24 mouse cellular contexts compared by ENCODE assay signal in the genomic region with DNA sequence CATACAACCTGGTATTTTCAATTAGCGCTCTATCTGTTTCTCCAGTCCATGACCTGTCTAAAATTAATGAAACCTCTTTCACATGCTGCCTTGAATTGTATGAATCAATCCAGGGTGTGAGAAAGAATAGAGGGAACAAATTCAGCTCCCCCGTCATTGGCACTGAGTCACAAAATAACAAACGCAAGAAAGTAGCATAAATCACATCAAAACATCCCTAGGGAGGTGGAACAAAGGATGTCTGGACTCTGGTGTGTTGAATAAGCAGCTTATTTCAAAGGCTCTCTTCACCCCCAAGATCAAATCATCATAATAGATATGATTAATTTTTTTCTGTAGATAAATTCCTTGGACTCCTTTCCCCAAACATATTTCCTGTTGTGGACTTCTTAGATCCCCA.
DNase-seq lines count a peak whose midpoint lies in the region; ATAC-seq and TF ChIP-seq lines count a peak whose summit lies in the region.
"Had no signal": no experiment of that assay in that cellular context is flagged by ENCODE, and none has a peak within 500 bp of the region (broad histone marks: within the 10 kb centered on the region; RNA-seq: fewer than 3 reads in every experiment).

No protein-coding gene starts in this region.

- H3K4me3 ChIP-seq in forebrain, embryonic 14.5 days (ENCODE audit: low read depth, low read length) = no peak overlapping the region
- H3K4me3 ChIP-seq in forebrain, postnatal 0 days (ENCODE audit: low read depth, low read length) = no peak overlapping the region
- H3K4me3 ChIP-seq in midbrain, embryonic 14.5 days (replicated peaks; ENCODE audit: low read depth, low read length) = no peak overlapping the region
- H3K4me3 ChIP-seq in midbrain, embryonic 11.5 days (ENCODE audit: low read depth, low read length) = no peak overlapping the region
- H3K4me3 ChIP-seq: forebrain, embryonic 15.5 days; heart, adult 2 months; heart, embryonic 10.5 days; heart, embryonic 13.5 days; hindbrain, embryonic 12.5 days; intestine, embryonic 15.5 days had no signal

- no peaks in the 10 kb centered on the region for H3K27me3 ChIP-seq in forebrain, embryonic 14.5 days (replicated peaks; ENCODE audit: control insufficient read depth, insufficient read depth, low read length)
- no peaks in the 10 kb centered on the region for H3K27me3 ChIP-seq in forebrain, postnatal 0 days (ENCODE audit: insufficient read depth, low read length)
- H3K27me3 ChIP-seq in midbrain, embryonic 14.5 days (ENCODE audit: control insufficient read depth, insufficient read depth, low read length) = no peaks in the 10 kb centered on the region
- no peaks in the 10 kb centered on the region; the same call in 1 of the 2 replicates for H3K27me3 ChIP-seq in midbrain, embryonic 11.5 days (ENCODE audit: control insufficient read depth, insufficient read depth, low read length)
- H3K27me3 ChIP-seq: forebrain, embryonic 15.5 days; heart, embryonic 13.5 days; hindbrain, embryonic 12.5 days; intestine, embryonic 15.5 days; Patski had no signal

- no peaks in the 10 kb centered on the region for H3K4me1 ChIP-seq in forebrain, embryonic 14.5 days (ENCODE audit: control insufficient read depth, insufficient read depth, low read length)
- H3K4me1 ChIP-seq in forebrain, postnatal 0 days (ENCODE audit: insufficient read depth) = no peaks in the 10 kb centered on the region
- H3K4me1 ChIP-seq in midbrain, embryonic 14.5 days (ENCODE audit: control insufficient read depth, insufficient read depth, low read length) = peaks cover 6% of the 10 kb centered on the region; the same call in 1 of the 2 replicates
- H3K4me1 ChIP-seq in midbrain, embryonic 11.5 days (ENCODE audit: control insufficient read depth, insufficient read depth, low read length) = no peaks in the 10 kb centered on the region
- H3K4me1 ChIP-seq: forebrain, embryonic 15.5 days; heart, embryonic 10.5 days; heart, embryonic 13.5 days; intestine, embryonic 15.5 days had no signal

- H3K27ac ChIP-seq in forebrain, embryonic 14.5 days (ENCODE audit: low read depth, low read length) = no peak overlapping the region
- no peak overlapping the region for H3K27ac ChIP-seq in forebrain, postnatal 0 days (ENCODE audit: low read depth, low read length)
- no peak overlapping the region for H3K27ac ChIP-seq in midbrain, embryonic 14.5 days (replicated peaks; ENCODE audit: low read depth, low read length)
- H3K27ac ChIP-seq in midbrain, embryonic 11.5 days (ENCODE audit: low read depth, low read length) = no peak overlapping the region
- H3K27ac ChIP-seq: forebrain, embryonic 15.5 days; heart, adult 2 months; heart, embryonic 10.5 days; heart, embryonic 13.5 days; hindbrain, embryonic 12.5 days; intestine, embryonic 15.5 days had no signal

- H3K9ac ChIP-seq in forebrain, embryonic 14.5 days (ENCODE audit: low read length) = no peak overlapping the region
- H3K9ac ChIP-seq in forebrain, postnatal 0 days = no peak overlapping the region
- no peak overlapping the region for H3K9ac ChIP-seq in midbrain, embryonic 14.5 days (replicated peaks; ENCODE audit: low read length)
- no peak overlapping the region for H3K9ac ChIP-seq in midbrain, embryonic 11.5 days (ENCODE audit: low read length)
- H3K9ac ChIP-seq: forebrain, embryonic 15.5 days; heart, embryonic 13.5 days; hindbrain, embryonic 12.5 days; intestine, embryonic 15.5 days had no signal

- no peak for ATAC-seq in forebrain, embryonic 14.5 days
- no peak for ATAC-seq in forebrain, postnatal 0 days
- ATAC-seq in midbrain, embryonic 14.5 days (ENCODE audit: low FRiP score, low TSS enrichment) = no peak
- ATAC-seq in midbrain, embryonic 11.5 days (ENCODE audit: low FRiP score) = no peak
- no peak for ATAC-seq in erythroblast, adult 5-6 weeks (replicated peaks; ENCODE audit: low FRiP score, poor library complexity, severe bottlenecking)
- ATAC-seq: forebrain, embryonic 15.5 days; hindbrain, embryonic 16.5 days; intestine, embryonic 15.5 days; Patski had no signal

- H3K36me3 ChIP-seq in forebrain, embryonic 14.5 days (ENCODE audit: control insufficient read depth, insufficient read depth, low read length) = no peaks in the 10 kb centered on the region
- no peaks in the 10 kb centered on the region for H3K36me3 ChIP-seq in forebrain, postnatal 0 days (ENCODE audit: insufficient read depth)
- H3K36me3 ChIP-seq in midbrain, embryonic 14.5 days (ENCODE audit: control insufficient read depth, insufficient read depth, low read length) = no peaks in the 10 kb centered on the region
- no peaks in the 10 kb centered on the region for H3K36me3 ChIP-seq in midbrain, embryonic 11.5 days (ENCODE audit: control insufficient read depth, insufficient read depth, low read length)
- H3K36me3 ChIP-seq: forebrain, embryonic 15.5 days; heart, embryonic 10.5 days; heart, embryonic 13.5 days; hindbrain, embryonic 12.5 days; intestine, embryonic 15.5 days had no signal

- no peak for TF ChIP-seq CTCF in forebrain, postnatal 0 days (IDR thresholded peaks at IDR 0.05; ENCODE audit: low read depth)

- DNase-seq in adrenal gland, adult 2 months = peak; percentile 3
- DNase-seq in adrenal gland, adult 8-10 months = no peak
- peak; percentile 29 for DNase-seq in forebrain, embryonic 14.5 days (ENCODE audit: low spot score)
- no peak for DNase-seq in forebrain, postnatal 0 days
- peak; percentile 18 for DNase-seq in midbrain, embryonic 14.5 days
- no peak for DNase-seq in midbrain, embryonic 11.5 days (ENCODE audit: low spot score, missing footprints)
- no peak for DNase-seq in spleen, postnatal 36 days (ENCODE audit: low spot score in 2 of 2)
- DNase-seq: cerebellum, adult 18-20 months; cerebellum, adult 9-10 months; cerebellum, postnatal 14 days; gastrocnemius, postnatal 10 days; gastrocnemius, postnatal 36 days; heart, adult 2 months; heart, postnatal 14 days; heart, postnatal 4 days; kidney, adult 11 months had no signal

- WGBS in forebrain, embryonic 14.5 days = 27% methylated on average over 3 of the region's 3 CpGs
- 35% methylated on average over 3 of the region's 3 CpGs for WGBS in forebrain, postnatal 0 days
- WGBS in midbrain, embryonic 14.5 days = 39% methylated on average over 3 of the region's 3 CpGs
- WGBS in midbrain, embryonic 11.5 days = 64% methylated on average over 3 of the region's 3 CpGs

- H3K9me3 ChIP-seq in forebrain, embryonic 14.5 days (replicated peaks; ENCODE audit: control insufficient read depth, low read length) = no peaks in the 10 kb centered on the region
- H3K9me3 ChIP-seq in forebrain, postnatal 0 days (ENCODE audit: low read length) = no peaks in the 10 kb centered on the region
- no peaks in the 10 kb centered on the region for H3K9me3 ChIP-seq in midbrain, embryonic 14.5 days (ENCODE audit: control insufficient read depth, low read length)
- H3K9me3 ChIP-seq in midbrain, embryonic 11.5 days (ENCODE audit: control insufficient read depth, low read length) = no peaks in the 10 kb centered on the region
- H3K9me3 ChIP-seq: forebrain, embryonic 15.5 days; heart, embryonic 10.5 days; heart, embryonic 13.5 days; hindbrain, embryonic 12.5 days; intestine, embryonic 15.5 days had no signal

- H3K4me2 ChIP-seq in forebrain, embryonic 14.5 days (ENCODE audit: low read length) = no peak overlapping the region
- H3K4me2 ChIP-seq in forebrain, postnatal 0 days (ENCODE audit: low read depth) = no peak overlapping the region
- H3K4me2 ChIP-seq in midbrain, embryonic 14.5 days (ENCODE audit: low read length) = no peak overlapping the region
- no peak overlapping the region for H3K4me2 ChIP-seq in midbrain, embryonic 11.5 days
- H3K4me2 ChIP-seq: forebrain, embryonic 15.5 days; heart, embryonic 13.5 days; hindbrain, embryonic 12.5 days; intestine, embryonic 15.5 days had no signal

Comparison
In these comparisons a context has a peak if more than half of its experiments do, and no peak if none do; other contexts are left out.
1. DNase-seq: peak in adrenal gland, adult 2 months (single experiment), forebrain, embryonic 14.5 days (single experiment) and midbrain, embryonic 14.5 days (single experiment); none in adrenal gland, adult 8-10 months (single experiment), forebrain, postnatal 0 days (single experiment), midbrain, embryonic 11.5 days (single experiment) and spleen, postnatal 36 days (0 of 2).